Mouse (Mus musculus) hindbrain, embryonic 11.5 days (tissue): ENCODE results near the gene Nptxr. TPM values are rescaled to one million over a fixed set of nuclear protein-coding genes. Genes with fewer than 3 reads are reported as not detected.

Source experiments
- ATAC-seq: fragments of 200-750 bp; cut with Nextera tagmentation; 2 replicates; pipeline ENCODE4 v1.8.0; 2017; ENCODE audit warnings: mild to moderate bottlenecking, moderate TSS enrichment, moderate library complexity; ENCODE audit not compliant: low FRiP score
- DNase-seq: peaks from one replicate; pipeline ENCODE4 v3.0.0-alpha.2; 2015; ENCODE audit warnings: low spot score
- H3K27ac ChIP-seq: fragments of 300-500 bp; sonication (generic); 2 replicates; pipeline ENCODE4 v1.5.1; 2014; ENCODE audit warnings: mild to moderate bottlenecking, low read depth, low read length
- H3K27me3 ChIP-seq: fragments of 300-500 bp; sonication (generic); 2 replicates; pipeline ENCODE4 v1.6.1; 2014; ENCODE audit warnings: mild to moderate bottlenecking, low read length, moderate library complexity, mixed read lengths; ENCODE audit not compliant: control insufficient read depth, insufficient read depth
- H3K36me3 ChIP-seq: fragments of 300-500 bp; sonication (generic); 2 replicates; pipeline ENCODE4 v1.6.1; 2014; ENCODE audit warnings: mild to moderate bottlenecking, low read length, moderate library complexity, mixed read lengths; ENCODE audit not compliant: control insufficient read depth, insufficient read depth
- H3K4me1 ChIP-seq: fragments of 300-500 bp; sonication (generic); replicated peaks from 2 replicates; pipeline ENCODE4 v1.6.1; 2014; ENCODE audit warnings: low read length, mixed read lengths; ENCODE audit not compliant: control insufficient read depth, insufficient read depth
- H3K4me2 ChIP-seq: fragments of 300-500 bp; sonication (generic); replicated peaks from 2 replicates; pipeline ENCODE4 v1.6.1; 2014; ENCODE audit warnings: mild to moderate bottlenecking, low read depth, low read length
- H3K4me3 ChIP-seq: fragments of 300-500 bp; sonication (generic); 2 replicates; pipeline ENCODE4 v1.5.1; 2014; ENCODE audit warnings: low read depth, low read length
- H3K9ac ChIP-seq: fragments of 300-500 bp; sonication (generic); 2 replicates; pipeline ENCODE4 v1.6.1; 2014; ENCODE audit warnings: low read depth, low read length
- H3K9me3 ChIP-seq: fragments of 300-500 bp; sonication (generic); 2 replicates; pipeline ENCODE4 v1.6.1; 2016; ENCODE audit warnings: low read length; ENCODE audit not compliant: control insufficient read depth
- WGBS: fragments of 180-500 bp; shearing (Covaris S2); extraction: QIAGEN DNeasy Blood & Tissue Kit; methylation state at CpG from one replicate; pipeline ENCODE4 v1.1.7; 2014; 5-methylcytosine and 5-hydroxymethylcytosine counted together
- polyA plus RNA-seq: library from polyadenylated mRNA; unstranded; fragments of >200 nt; fragmentation: Nextera tagmentation; extraction: Ambion mirVana; gene quantifications from 2 replicates; pipeline ENCODE4 v1.2.1, GENCODE M21; 2014

Gene Nptxr
- polyA plus RNA-seq, 1 experiment from 2014 or later = 1.5 TPM

DNA sequence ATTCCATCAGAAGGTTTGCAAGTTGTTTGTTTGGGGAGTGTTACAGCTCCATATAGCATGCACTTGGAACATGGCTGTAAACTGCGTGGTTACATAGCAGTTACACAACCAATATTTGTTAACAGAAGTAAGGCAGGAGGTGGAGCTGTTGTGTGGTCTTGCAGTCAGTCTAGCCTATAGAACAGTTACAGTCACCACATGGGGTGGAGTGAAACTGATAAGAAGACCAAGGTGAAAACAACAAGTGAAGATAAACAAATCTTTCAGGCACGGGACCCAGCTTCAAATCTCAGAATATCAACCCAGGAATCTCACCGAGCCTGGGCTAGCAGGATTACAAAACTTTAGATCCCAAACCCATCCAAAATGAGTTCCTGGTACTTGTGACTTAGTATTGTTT is 63.8 kb downstream of the Nptxr start:
- WGBS = 84% methylated on average over 3 of the region's 3 CpGs
- H3K27ac ChIP-seq = no peak overlapping the region
- H3K4me3 ChIP-seq = peak overlapping the region; percentile 100
- DNase-seq (no peak), ATAC-seq (no peak)
- no peaks in the 10 kb centered on the region for H3K27me3 ChIP-seq
- H3K36me3 ChIP-seq = peaks cover 4% of the 10 kb centered on the region; the same call in 1 of the 2 replicates
- H3K4me1 ChIP-seq = no peaks in the 10 kb centered on the region
- H3K9ac ChIP-seq = no peak overlapping the region
- peak overlapping the region; percentile 75; the same call in 1 of the 2 replicates for H3K4me2 ChIP-seq
- H3K9me3 ChIP-seq = no peaks in the 10 kb centered on the region

Other genes starting within 250 kb of the Nptxr start
- 1.2 and 1.5 TPM in 2 replicates for gene Dmc1, start 199.7 kb downstream of the Nptxr start, polyA plus RNA-seq
- gene Fam227a, start 145.8 kb downstream of the Nptxr start, polyA plus RNA-seq = 3.7 and 6.0 TPM in 2 replicates
- 74.6 and 76.1 TPM in 2 replicates for gene Cby1, start 145.6 kb downstream of the Nptxr start, polyA plus RNA-seq
- gene Tomm22, start 133.9 kb downstream of the Nptxr start, polyA plus RNA-seq = 337 and 338 TPM in 2 replicates
- 12.2 and 14.7 TPM in 2 replicates for gene Josd1, start 116.8 kb downstream of the Nptxr start, polyA plus RNA-seq
- 28.1 and 33.9 TPM in 2 replicates for gene Gtpbp1, start 113.9 kb downstream of the Nptxr start, polyA plus RNA-seq
- 4.3 and 9.5 TPM in 2 replicates for gene Sun2, start 62.2 kb downstream of the Nptxr start, polyA plus RNA-seq
- gene Dnal4, start 26.9 kb downstream of the Nptxr start, polyA plus RNA-seq = 61.8 and 71.9 TPM in 2 replicates
- 0.26 TPM in 1 of 2 replicates, not detected in the other for gene Npcd, start 29.5 kb upstream of the Nptxr start, polyA plus RNA-seq
- gene Cbx6, start 29.9 kb upstream of the Nptxr start, polyA plus RNA-seq = 10.8 and 14.4 TPM in 2 replicates
- gene Apobec3, start 86.9 kb upstream of the Nptxr start, polyA plus RNA-seq = 6.0 and 9.3 TPM in 2 replicates
- 1.7 and 2.2 TPM in 2 replicates for gene Cbx7, start 166.4 kb upstream of the Nptxr start, polyA plus RNA-seq
- gene Pdgfb, start 210.2 kb upstream of the Nptxr start, polyA plus RNA-seq = 1.9 and 2.2 TPM in 2 replicates